9 mouse cellular contexts compared by ENCODE assay signal in genomic region chr13:116297048-116297811, GRCm38 (mm10). TPM values are rescaled to one million over a fixed set of nuclear protein-coding genes. Genes with fewer than 3 reads are reported as not detected.
DNase-seq lines count a peak whose midpoint lies in the region; ATAC-seq and TF ChIP-seq lines count a peak whose summit lies in the region.
"Had no signal": no experiment of that assay in that cellular context is flagged by ENCODE, and none has a peak within 500 bp of the region (broad histone marks: within the 10 kb centered on the region; RNA-seq: fewer than 3 reads in every experiment).

No protein-coding gene starts in this region.

- peak overlapping the region; percentile 28 for H3K4me2 ChIP-seq in heart, postnatal 0 days (ENCODE audit: low read depth, low read length)
- H3K4me2 ChIP-seq in midbrain, embryonic 16.5 days (ENCODE audit: low read length), result no peak overlapping the region

- no peak for ATAC-seq in heart, postnatal 0 days (ENCODE audit: insufficient read depth, low read depth)
- ATAC-seq in granulocyte monocyte progenitor cell, adult 5-6 weeks (replicated peaks; ENCODE audit: poor library complexity, severe bottlenecking), result 0 out of 2 replicates have a peak, but pooled peaks have one; percentile 17
- peak; percentile 59; the same call in 1 of the 2 replicates for ATAC-seq in midbrain, embryonic 16.5 days
- ATAC-seq in activated CD4-positive, CD25-positive, alpha-beta regulatory T cell, adult 4 months, result no peak

- no peak overlapping the region for H3K9ac ChIP-seq in heart, postnatal 0 days (replicated peaks; ENCODE audit: low read depth, low read length)
- no peak overlapping the region for H3K9ac ChIP-seq in midbrain, embryonic 16.5 days (ENCODE audit: low read depth, low read length)

- no peak for DNase-seq in heart, postnatal 0 days (ENCODE audit: low spot score)
- no peak for DNase-seq in heart, adult 18-20 months
- peak; percentile 57 for DNase-seq in brain, embryonic 14.5 days (ENCODE audit: low read depth)
- DNase-seq in left cerebral cortex, adult 11 months (ENCODE audit: low spot score), result no peak
- no peak for DNase-seq in thymus, postnatal 25 days

- no peaks in the 10 kb centered on the region for H3K36me3 ChIP-seq in heart, postnatal 0 days (replicated peaks; ENCODE audit: control insufficient read depth, insufficient read depth, low read length)
- no peaks in the 10 kb centered on the region for H3K36me3 ChIP-seq in midbrain, embryonic 16.5 days (ENCODE audit: control insufficient read depth, insufficient read depth, low read length)

- no peaks in the 10 kb centered on the region for H3K4me1 ChIP-seq in heart, postnatal 0 days (ENCODE audit: control insufficient read depth, insufficient read depth)
- H3K4me1 ChIP-seq in midbrain, embryonic 16.5 days (ENCODE audit: control insufficient read depth, insufficient read depth, low read length), result no peaks in the 10 kb centered on the region

- no peaks in the 10 kb centered on the region for H3K9me3 ChIP-seq in heart, postnatal 0 days (replicated peaks; ENCODE audit: control insufficient read depth, low read length)
- H3K9me3 ChIP-seq in midbrain, embryonic 16.5 days (replicated peaks; ENCODE audit: control insufficient read depth, low read length, poor library complexity, severe bottlenecking), result no peaks in the 10 kb centered on the region

- 2% methylated on average over 33 of the region's 33 CpGs for WGBS in heart, postnatal 0 days
- WGBS in midbrain, embryonic 16.5 days, result 1% methylated on average over 33 of the region's 33 CpGs

- peaks cover 98% of the 10 kb centered on the region for H3K27me3 ChIP-seq in heart, postnatal 0 days (ENCODE audit: control insufficient read depth, insufficient read depth, low read length)
- peaks cover 65% of the 10 kb centered on the region for H3K27me3 ChIP-seq in midbrain, embryonic 16.5 days (ENCODE audit: control insufficient read depth, insufficient read depth, low read depth, low read length)

- H3K27ac ChIP-seq in heart, postnatal 0 days (ENCODE audit: low read depth), result no peak overlapping the region
- no peak overlapping the region for H3K27ac ChIP-seq in midbrain, embryonic 16.5 days (ENCODE audit: low read length)
- H3K27ac ChIP-seq: layer of hippocampus, adult 2 months had no signal

- no peak for TF ChIP-seq CTCF in heart, postnatal 0 days (IDR thresholded peaks at IDR 0.05; ENCODE audit: low read depth)
- no peak for TF ChIP-seq CTCF in brain, embryonic 14.5 days (IDR thresholded peaks at IDR 0.05; ENCODE audit: borderline replicate concordance, extremely low read depth, insufficient read depth, insufficient read length)

- H3K4me3 ChIP-seq in heart, postnatal 0 days (ENCODE audit: low read depth, low read length), result peak overlapping the region; percentile 24; the same call in 1 of the 2 replicates
- H3K4me3 ChIP-seq in midbrain, embryonic 16.5 days (ENCODE audit: low read depth, low read length), result no peak overlapping the region
- H3K4me3 ChIP-seq: layer of hippocampus, adult 2 months had no signal

- no peak for TF ChIP-seq EP300 in heart, postnatal 0 days (IDR thresholded peaks at IDR 0.05; ENCODE audit: low read depth)

- no peak for TF ChIP-seq POLR2A in brain, embryonic 14.5 days (IDR thresholded peaks at IDR 0.05; ENCODE audit: borderline replicate concordance, extremely low read depth, insufficient read depth, insufficient read length, poor library complexity, severe bottlenecking)

RNA-seq across cellular contexts. Expression of gene Isl1, which starts 12.3 kb away (rescaled TPM):
- total RNA-seq in heart, postnatal 0 days (2014; rRNA removed; ENCODE audit: low replicate concordance), result 1.5 TPM in 1 of 2 replicates, not detected in the other
- 0.18 and 0.60 TPM in 2 replicates for polyA plus RNA-seq in heart, postnatal 0 days (2015; fragmentation: Nextera tagmentation; extraction: Ambion mirVana)
- total RNA-seq in heart, adult 18-20 months (2021), result under 1 TPM in 1 of 2 experiments, not detected in 1; 0.69 TPM
- polyA plus RNA-seq in brain, embryonic 14.5 days (2012; rRNA removed), result 48.6 and 71.9 TPM in 2 replicates
- total RNA-seq in granulocyte monocyte progenitor cell, adult 5-6 weeks (2014; fragmentation: Nextera tagmentation), result not detected in 2 replicates
- total RNA-seq in granulocyte monocyte progenitor cell, adult 5-6 weeks (2017), result not detected in 2 replicates
- 25.5 and 47.6 TPM in 2 replicates for polyA plus RNA-seq in midbrain, embryonic 16.5 days (2015; fragmentation: Nextera tagmentation; extraction: Ambion mirVana)
- not detected for polyA plus RNA-seq in activated CD4-positive, CD25-positive, alpha-beta regulatory T cell, adult 4 months (2017; shearing (Covaris generic))
- total RNA-seq: layer of hippocampus, adult 2 months had no signal

Comparison
In these comparisons a context has a peak if more than half of its experiments do, and no peak if none do; other contexts are left out.
1. ATAC-seq: peak in granulocyte monocyte progenitor cell, adult 5-6 weeks (single experiment) and midbrain, embryonic 16.5 days (single experiment); none in heart, postnatal 0 days (single experiment) and activated CD4-positive, CD25-positive, alpha-beta regulatory T cell, adult 4 months (single experiment).
2. RNA of gene Isl1, which starts 12.3 kb away (polyA plus RNA-seq): 48.6 to 71.9 TPM in brain, embryonic 14.5 days and 25.5 to 47.6 TPM in midbrain, embryonic 16.5 days; 0.18 to 0.60 TPM in heart, postnatal 0 days and not detected in activated CD4-positive, CD25-positive, alpha-beta regulatory T cell, adult 4 months; every median in the first group is over 10 times any median in the second.